Mouse (Mus musculus): ENCODE data around the gene Fn3k.

GRCm38 (mm10) chr11:121457874-121458273 lies 23.2 kb downstream of the Fn3k start:
- TF ChIP-seq CTCF (IDR thresholded peaks at IDR 0.05; ENCODE audit: borderline replicate concordance, control insufficient read depth, extremely low read depth, insufficient read depth, low read length, poor library complexity): no peak
- no peak for TF ChIP-seq POLR2A (IDR thresholded peaks at IDR 0.05; ENCODE audit: control insufficient read depth, extremely low read depth, insufficient read depth, low read length, poor library complexity)
